Mouse (Mus musculus): ENCODE measurements around the gene Rgp1. TPM values are rescaled to one million over a fixed set of nuclear protein-coding genes. Genes with fewer than 3 reads are reported as not detected.
"Not testable (repeated sequence)": the region's sequence is repeated elsewhere in the genome, so short reads cannot be mapped to it uniquely, and the experiment has no call there.

Gene Rgp1
- polyA plus RNA-seq, 1 experiment, result 31.9 TPM

DNA sequence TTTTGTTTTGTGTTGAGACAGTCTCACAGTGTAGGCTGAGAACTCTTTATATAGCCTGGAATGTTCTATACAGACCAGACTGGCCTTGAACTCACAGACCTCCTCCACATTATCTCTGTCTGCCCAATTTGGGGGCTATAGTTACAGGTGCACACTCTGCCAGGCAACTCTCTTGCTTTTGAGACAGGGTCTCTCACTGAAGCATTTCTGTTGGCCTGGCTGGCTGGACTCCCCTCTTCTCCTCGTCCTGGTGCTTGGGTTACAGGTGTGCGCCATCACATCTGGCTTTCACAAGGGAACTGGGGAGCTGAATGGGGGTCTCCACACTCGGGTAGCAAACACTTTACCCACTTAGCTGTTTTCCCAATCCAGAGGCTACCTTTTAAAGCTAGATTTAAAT is 13.4 kb downstream of the Rgp1 start:
- TF ChIP-seq POLR2A (IDR thresholded peaks at IDR 0.05; ENCODE audit: low read depth, low read length) (no peak), CTCF (IDR thresholded peaks at IDR 0.05; ENCODE audit: extremely low read depth, insufficient read length, insufficient replicate concordance, low read depth, low read length) (no peak)
- Histone ChIP-seq H3K4me3 (ENCODE audit: low read depth, low read length) (no peak overlapping the region), H3K27ac (ENCODE audit: insufficient read depth, low read depth, low read length) (no peak overlapping the region), H3K4me1 (ENCODE audit: control insufficient read depth, insufficient read depth, insufficient read length, low read length) (no peaks in the 10 kb centered on the region), H3K27me3 (ENCODE audit: control insufficient read depth, insufficient read depth, low read length) (no peaks in the 10 kb centered on the region), H3K36me3 (ENCODE audit: control insufficient read depth, insufficient read depth, low read length) (no peaks in the 10 kb centered on the region)
- 80% methylated on average over 3 of the region's 3 CpGs for WGBS

- Histone ChIP-seq H3K4me3 (ENCODE audit: low read depth, low read length) (no peak overlapping the region), H3K27ac (ENCODE audit: insufficient read depth, low read depth, low read length) (no peak overlapping the region), H3K4me1 (ENCODE audit: control insufficient read depth, insufficient read depth, insufficient read length, low read length) (no peaks in the 10 kb centered on the region), H3K27me3 (ENCODE audit: control insufficient read depth, insufficient read depth, low read length) (no peaks in the 10 kb centered on the region), H3K36me3 (ENCODE audit: control insufficient read depth, insufficient read depth, low read length) (no peaks in the 10 kb centered on the region)
- no peak for TF ChIP-seq POLR2A (IDR thresholded peaks at IDR 0.05; ENCODE audit: low read depth, low read length)
- no peak for TF ChIP-seq CTCF (IDR thresholded peaks at IDR 0.05; ENCODE audit: extremely low read depth, insufficient read length, insufficient replicate concordance, low read depth, low read length)
- WGBS, result 27% methylated on average over 3 of the region's 3 CpGs
These were observed 14.9 kb downstream of the Rgp1 start for GRCm38 (mm10) chr4:43593453-43593852.

GRCm38 (mm10) chr4:43596597-43596996 is 18.1 kb downstream of the Rgp1 start:
- not testable (repeated sequence) for H3K4me3 ChIP-seq (ENCODE audit: low read depth, low read length); H3K36me3 ChIP-seq (ENCODE audit: control insufficient read depth, insufficient read depth, low read length); H3K27ac ChIP-seq (ENCODE audit: insufficient read depth, low read depth, low read length); H3K4me1 ChIP-seq (ENCODE audit: control insufficient read depth, insufficient read depth, insufficient read length, low read length); H3K27me3 ChIP-seq (ENCODE audit: control insufficient read depth, insufficient read depth, low read length)
- 80% methylated on average over 2 of the region's 2 CpGs for WGBS

DNA sequence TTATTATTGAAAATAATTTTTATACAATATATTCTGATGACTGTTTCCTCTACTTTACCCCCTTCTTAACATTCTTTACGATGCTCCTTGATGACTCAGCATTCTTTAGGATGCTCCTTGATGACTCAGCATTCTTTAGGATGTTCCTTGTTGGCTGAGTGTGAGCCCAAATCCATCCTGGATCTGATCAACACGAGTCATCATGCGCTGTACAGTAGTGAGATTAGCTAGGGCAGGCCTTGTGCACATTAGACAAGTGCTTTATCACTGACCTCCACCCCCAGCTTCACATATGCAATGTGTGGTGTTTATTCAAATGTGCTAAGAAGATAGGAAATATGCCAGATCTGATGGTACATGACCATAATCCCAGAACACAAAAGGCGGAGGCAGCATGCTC is 19.7 kb downstream of the Rgp1 start:
- no peak for TF ChIP-seq CTCF (IDR thresholded peaks at IDR 0.05; ENCODE audit: extremely low read depth, insufficient read length, insufficient replicate concordance, low read depth, low read length)
- no peak for TF ChIP-seq POLR2A (IDR thresholded peaks at IDR 0.05; ENCODE audit: low read depth, low read length)
- no peaks in the 10 kb centered on the region for H3K4me1 ChIP-seq (ENCODE audit: control insufficient read depth, insufficient read depth, insufficient read length, low read length)
- H3K27me3 ChIP-seq (ENCODE audit: control insufficient read depth, insufficient read depth, low read length), result no peaks in the 10 kb centered on the region
- H3K4me3 ChIP-seq (ENCODE audit: low read depth, low read length), result no peak overlapping the region
- H3K27ac ChIP-seq (ENCODE audit: insufficient read depth, low read depth, low read length), result no peak overlapping the region
- 58% methylated on average over 4 of the region's 4 CpGs for WGBS
- H3K36me3 ChIP-seq (ENCODE audit: control insufficient read depth, insufficient read depth, low read length), result no peaks in the 10 kb centered on the region

DNA sequence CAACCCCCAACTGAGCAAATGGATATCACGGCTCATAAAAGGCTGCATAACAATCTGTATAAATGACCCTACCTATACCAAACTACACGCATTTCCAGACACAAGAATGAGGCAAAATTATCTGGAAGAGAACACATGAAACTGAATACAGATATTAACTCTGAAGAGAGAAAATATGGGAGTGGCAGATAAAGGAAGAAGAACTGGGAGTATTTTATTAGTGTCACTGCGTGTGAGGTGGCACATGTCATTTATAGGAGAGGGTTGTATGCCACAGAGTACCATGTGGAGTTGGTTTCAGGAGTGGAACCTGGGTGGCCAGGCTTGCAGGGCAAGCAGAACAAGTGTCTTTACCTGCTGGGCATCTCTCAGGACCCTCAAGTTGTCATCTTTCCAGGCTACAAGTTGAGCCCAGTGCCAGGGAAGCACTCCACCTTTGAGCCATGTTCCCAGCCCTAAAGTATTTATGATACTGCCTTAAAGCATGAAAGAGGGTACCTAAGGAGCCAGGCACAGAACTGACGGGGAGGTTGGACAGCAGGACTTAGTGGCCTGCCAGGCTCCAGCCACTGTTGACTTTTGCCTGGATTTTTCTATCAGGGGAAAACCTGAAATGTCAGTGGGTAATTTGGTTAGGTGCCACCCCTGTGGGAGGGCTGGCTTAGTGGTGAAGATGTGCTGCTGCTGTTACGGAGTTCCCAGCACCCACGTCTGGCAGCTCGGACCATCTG is 20.3 kb downstream of the Rgp1 start:
- no peaks in the 10 kb centered on the region for H3K4me1 ChIP-seq (ENCODE audit: control insufficient read depth, insufficient read depth, insufficient read length, low read length)
- H3K27me3 ChIP-seq (ENCODE audit: control insufficient read depth, insufficient read depth, low read length), result no peaks in the 10 kb centered on the region
- no peak overlapping the region for H3K4me3 ChIP-seq (ENCODE audit: low read depth, low read length)
- TF ChIP-seq CTCF (IDR thresholded peaks at IDR 0.05; ENCODE audit: extremely low read depth, insufficient read length, insufficient replicate concordance, low read depth, low read length) (no peak), POLR2A (IDR thresholded peaks at IDR 0.05; ENCODE audit: low read depth, low read length) (no peak)
- H3K27ac ChIP-seq (ENCODE audit: insufficient read depth, low read depth, low read length), result no peak overlapping the region
- H3K36me3 ChIP-seq (ENCODE audit: control insufficient read depth, insufficient read depth, low read length), result no peaks in the 10 kb centered on the region
- 65% methylated on average over 7 of the region's 7 CpGs for WGBS

- TF ChIP-seq POLR2A (IDR thresholded peaks at IDR 0.05; ENCODE audit: low read depth, low read length) (no peak), CTCF (IDR thresholded peaks at IDR 0.05; ENCODE audit: extremely low read depth, insufficient read length, insufficient replicate concordance, low read depth, low read length) (no peak)
- Histone ChIP-seq H3K36me3 (ENCODE audit: control insufficient read depth, insufficient read depth, low read length) (no peaks in the 10 kb centered on the region), H3K4me3 (ENCODE audit: low read depth, low read length) (no peak overlapping the region), H3K27me3 (ENCODE audit: control insufficient read depth, insufficient read depth, low read length) (no peaks in the 10 kb centered on the region), H3K4me1 (ENCODE audit: control insufficient read depth, insufficient read depth, insufficient read length, low read length) (no peaks in the 10 kb centered on the region), H3K27ac (ENCODE audit: insufficient read depth, low read depth, low read length) (no peak overlapping the region)
- WGBS, result 66% methylated on average over 9 of the region's 9 CpGs
These were observed 21.9 kb downstream of the Rgp1 start for GRCm38 (mm10) chr4:43600195-43600934.

- TF ChIP-seq POLR2A (IDR thresholded peaks at IDR 0.05; ENCODE audit: low read depth, low read length) (no peak), CTCF (IDR thresholded peaks at IDR 0.05; ENCODE audit: extremely low read depth, insufficient read length, insufficient replicate concordance, low read depth, low read length) (no peak)
- 58% methylated on average over 3 of the region's 3 CpGs for WGBS
- no peaks in the 10 kb centered on the region for H3K36me3 ChIP-seq (ENCODE audit: control insufficient read depth, insufficient read depth, low read length)
These were observed 25.6 kb downstream of the Rgp1 start for GRCm38 (mm10) chr4:43604099-43604498.

More at GRCm38 (mm10) chr4:43604099-43604498, 25.6 kb downstream of the Rgp1 start:
- no peak overlapping the region for H3K27ac ChIP-seq (ENCODE audit: insufficient read depth, low read depth, low read length)
- no peak overlapping the region for H3K4me3 ChIP-seq (ENCODE audit: low read depth, low read length)
- H3K4me1 ChIP-seq (ENCODE audit: control insufficient read depth, insufficient read depth, insufficient read length, low read length), result no peaks in the 10 kb centered on the region
- no peaks in the 10 kb centered on the region; the same call in 1 of the 2 replicates for H3K27me3 ChIP-seq (ENCODE audit: control insufficient read depth, insufficient read depth, low read length)
